Mouse (Mus musculus): Measurements from ENCODE around the gene Bpifa6. TPM values are rescaled to one million over a fixed set of nuclear protein-coding genes. Genes with fewer than 3 reads are reported as not detected.
"Not testable (repeated sequence)": the region's sequence is repeated elsewhere in the genome, so short reads cannot be mapped to it uniquely, and the experiment has no call there.

Gene Bpifa6
- total RNA-seq, 2 experiments from 2014 or later = not detected

GRCm38 (mm10) chr2:154007965-154008364, 33.2 kb downstream of the Bpifa6 start, which contains the start of gene Bpifa2:
Gene Bpifa2 (plus strand): TSS chr2:154008265.
- DNase-seq = no peak
- intact Hi-C loops (cut with DNase I; ENCODE audit: low total_unique reads) = no loop called here

- DNase-seq = no peak
- intact Hi-C loops (cut with DNase I; ENCODE audit: low total_unique reads) = no loop called here
These were observed 43.2 kb downstream of the Bpifa6 start for GRCm38 (mm10) chr2:154017990-154018389.

DNA sequence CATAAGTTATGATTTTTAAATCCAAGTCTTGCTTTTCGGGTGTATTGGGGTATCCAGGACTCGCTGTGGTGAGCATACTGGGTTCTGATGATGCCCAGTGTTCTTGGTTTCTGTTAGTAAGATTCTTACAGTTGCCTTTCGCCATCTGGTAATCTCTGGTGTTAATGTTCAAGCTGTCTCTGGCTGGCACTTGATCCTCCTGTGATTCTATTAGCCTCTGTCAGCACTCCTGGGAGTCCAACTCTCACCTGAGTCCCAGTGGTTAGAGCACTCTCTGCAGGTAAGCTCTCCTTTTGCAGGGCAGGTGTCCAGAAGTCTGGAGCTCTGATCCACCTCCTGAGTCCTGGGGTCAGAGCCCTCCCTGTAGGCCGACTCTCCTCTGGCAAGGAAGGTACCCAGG, 49.9 kb downstream of the Bpifa6 start:
- DNase-seq; intact Hi-C loops (cut with DNase I; ENCODE audit: low total_unique reads): not testable (repeated sequence)

DNA sequence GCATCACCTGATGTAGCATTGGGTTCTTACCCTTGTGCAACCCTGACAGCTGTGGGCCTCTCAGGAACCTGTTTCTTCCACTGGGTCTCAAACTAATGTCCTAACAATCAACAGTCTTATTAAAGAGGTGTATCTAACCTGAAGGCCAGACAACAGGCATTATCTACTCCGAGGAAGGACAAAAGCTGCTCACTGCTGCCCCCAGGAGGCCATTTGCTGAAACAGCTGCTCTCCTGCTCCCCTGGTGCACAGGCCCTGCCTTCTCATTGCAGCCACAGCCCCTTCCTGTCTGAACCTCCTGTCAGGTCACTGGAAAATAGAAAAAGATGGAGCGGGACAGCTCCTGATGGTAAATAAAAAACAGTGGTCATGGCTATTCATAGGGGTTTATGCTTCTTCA, 64.2 kb downstream of the Bpifa6 start:
- DNase-seq = peak; percentile 7
- intact Hi-C loops (cut with DNase I; ENCODE audit: low total_unique reads) = no loop called here

DNA sequence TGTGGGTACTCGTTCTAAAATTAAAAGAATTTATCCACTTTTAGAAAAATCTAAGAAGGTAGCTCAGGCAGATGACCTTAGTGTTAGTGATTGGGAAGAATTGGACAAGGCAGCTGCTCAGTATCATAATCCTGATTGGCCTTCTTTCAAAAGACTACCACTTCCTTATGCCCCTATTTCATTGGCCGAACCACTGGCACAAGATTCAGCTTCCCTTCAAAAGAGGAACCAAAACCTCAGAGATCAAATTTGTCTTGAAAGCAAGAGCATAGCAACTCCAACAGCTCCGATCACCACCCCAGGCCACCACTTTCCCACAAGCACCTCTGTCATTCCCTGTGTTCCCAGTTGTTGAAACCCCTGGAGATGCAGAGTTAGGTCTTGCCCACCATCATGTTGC, 70.0 kb downstream of the Bpifa6 start:
- intact Hi-C loops (cut with DNase I; ENCODE audit: low total_unique reads) = no loop called here
- no peak for DNase-seq

Other genes starting within 250 kb of the Bpifa6 start
- gene Mapre1, start 233.7 kb upstream of the Bpifa6 start, total RNA-seq (2021) = 10 to 100 TPM; 53.2 to 63.9 TPM
- under 1 TPM; 0.06 to 0.20 TPM for gene Efcab8, start 195.0 kb upstream of the Bpifa6 start, total RNA-seq (2021)
- not detected for gene Sun5, start 103.9 kb upstream of the Bpifa6 start, total RNA-seq (2021)
- not detected for gene Bpifb2, start 99.9 kb upstream of the Bpifa6 start, total RNA-seq (2021)
- not detected for gene Bpifb6, start 74.6 kb upstream of the Bpifa6 start, total RNA-seq (2021)
- not detected for gene Bpifb3, start 56.7 kb upstream of the Bpifa6 start, total RNA-seq (2021)
- gene Bpifb4, start 36.7 kb upstream of the Bpifa6 start, total RNA-seq (2021) = not detected
- not detected for gene Bpifa2, start 33.3 kb downstream of the Bpifa6 start, total RNA-seq (2021)
- not detected for gene Bpifa3, start 155.4 kb downstream of the Bpifa6 start, total RNA-seq (2021)
- not detected for gene Bpifa1, start 167.9 kb downstream of the Bpifa6 start, total RNA-seq (2021)
- gene Bpifa5, start 187.7 kb downstream of the Bpifa6 start, total RNA-seq (2021) = not detected
- not detected for gene Bpifb1, start 215.9 kb downstream of the Bpifa6 start, total RNA-seq (2021)
- gene Bpifb5, start 248.8 kb downstream of the Bpifa6 start, total RNA-seq (2021) = not detected